Mouse (Mus musculus): ENCODE data around the gene Bcl2l12.
A peak's percentile ranks its signal among the peaks of the same experiment; 100 is the strongest.

Gene Bcl2l12

DNA sequence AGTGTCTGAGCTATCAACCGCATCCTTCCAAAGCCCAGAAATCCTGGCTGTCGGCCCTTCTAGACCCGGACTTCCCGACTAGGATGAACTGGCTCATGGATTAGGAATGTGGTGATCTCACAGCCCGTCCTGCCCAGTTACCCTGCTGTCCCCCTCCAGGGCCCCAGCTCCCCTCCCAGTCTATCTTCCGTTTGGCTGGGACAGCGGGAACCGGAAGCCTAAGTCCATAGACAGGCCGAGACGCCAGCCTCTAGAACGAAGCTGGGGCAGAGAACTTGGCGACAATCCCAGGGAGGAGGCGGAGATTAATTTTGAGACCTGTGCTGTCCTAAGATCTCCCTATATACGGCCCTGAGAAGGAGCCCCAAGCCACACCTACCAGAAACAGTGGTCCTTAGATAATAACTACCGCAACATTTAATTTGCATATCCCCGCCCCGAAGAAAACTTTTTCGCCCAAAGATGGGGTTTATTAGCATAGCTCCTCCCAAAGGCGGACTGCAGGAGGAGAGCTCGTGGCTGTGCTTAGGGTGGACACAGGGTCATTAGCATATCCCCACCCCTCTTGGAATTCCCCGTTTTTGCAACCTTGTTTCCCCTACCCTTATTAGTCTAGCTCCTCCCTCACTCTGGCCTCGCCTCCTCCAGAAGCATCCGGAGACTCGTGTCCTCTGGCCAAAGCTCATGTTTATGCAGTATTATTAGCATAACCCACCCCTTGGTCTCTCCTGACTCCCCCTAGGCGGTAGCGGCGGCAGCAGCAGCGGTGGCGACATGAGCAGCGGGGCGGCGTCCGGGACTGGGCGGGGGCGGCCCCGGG is 18.9 kb upstream of the Bcl2l12 start, which contains the start of gene Rras:
Gene Rras (plus strand): TSS at position 720 of the 820 bp plus-strand sequence.
- DNase-seq (ENCODE audit: low read depth in 2 of 2, low spot score in 2 of 2): peak; percentile 84 to 87

DNA sequence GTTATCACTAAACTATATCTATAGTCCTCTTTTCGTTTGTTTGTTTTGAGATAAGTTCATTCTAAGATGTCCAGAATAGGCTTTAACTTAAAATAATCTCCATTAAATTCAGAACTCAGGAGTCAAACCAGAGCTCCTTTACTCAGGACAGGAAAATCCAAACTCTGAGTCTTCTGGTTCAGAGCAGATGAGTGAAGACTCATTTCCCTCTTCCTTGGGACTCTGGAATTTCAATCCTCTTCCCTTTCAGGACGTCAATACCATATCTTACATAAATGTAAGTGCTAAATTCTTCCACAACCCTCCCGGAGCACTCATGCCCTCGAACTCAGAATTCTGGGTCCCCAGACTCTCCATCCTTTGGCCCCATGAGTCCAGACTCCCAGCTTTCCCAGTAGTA is 18.2 kb upstream of the Bcl2l12 start:
- DNase-seq (ENCODE audit: low read depth in 2 of 2, low spot score in 2 of 2): no peak

DNA sequence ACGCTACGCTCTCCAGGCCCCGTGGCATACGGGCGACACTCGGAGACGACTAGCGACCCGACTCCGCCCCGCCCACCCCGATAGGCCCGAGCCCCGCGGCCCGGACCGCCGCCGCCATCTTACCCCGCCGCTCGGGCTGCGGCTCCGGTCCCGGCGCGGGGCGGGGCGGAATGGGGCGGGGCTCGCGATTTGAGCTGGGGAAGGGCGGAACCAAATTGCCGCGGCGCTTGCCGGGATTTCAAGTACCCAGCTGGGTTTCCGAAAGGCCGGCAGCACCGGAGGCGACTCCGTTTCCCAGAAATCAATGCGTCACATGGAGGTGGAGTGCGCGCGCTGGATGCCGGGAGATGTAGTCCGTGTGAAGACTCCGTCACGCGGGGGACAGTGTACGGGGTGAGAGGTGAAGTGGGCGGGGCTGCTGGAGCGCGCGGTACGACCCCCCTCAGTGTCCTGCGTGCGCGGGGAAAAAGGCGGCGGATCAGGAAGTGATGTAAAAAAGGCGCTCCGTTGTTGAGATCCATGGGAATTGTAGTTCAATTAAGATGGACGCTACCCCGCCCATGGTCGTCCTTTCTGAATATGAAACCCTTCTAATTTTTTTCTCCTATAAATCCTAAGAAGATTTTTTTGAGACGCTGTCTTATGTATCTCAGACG is 17.6 kb upstream of the Bcl2l12 start, which contains the start of gene Scaf1:
Gene Scaf1 (minus strand): TSS at position 407 of the 656 bp plus-strand sequence.
- DNase-seq (ENCODE audit: low read depth in 2 of 2, low spot score in 2 of 2): peak; percentile 97 to 98

DNA sequence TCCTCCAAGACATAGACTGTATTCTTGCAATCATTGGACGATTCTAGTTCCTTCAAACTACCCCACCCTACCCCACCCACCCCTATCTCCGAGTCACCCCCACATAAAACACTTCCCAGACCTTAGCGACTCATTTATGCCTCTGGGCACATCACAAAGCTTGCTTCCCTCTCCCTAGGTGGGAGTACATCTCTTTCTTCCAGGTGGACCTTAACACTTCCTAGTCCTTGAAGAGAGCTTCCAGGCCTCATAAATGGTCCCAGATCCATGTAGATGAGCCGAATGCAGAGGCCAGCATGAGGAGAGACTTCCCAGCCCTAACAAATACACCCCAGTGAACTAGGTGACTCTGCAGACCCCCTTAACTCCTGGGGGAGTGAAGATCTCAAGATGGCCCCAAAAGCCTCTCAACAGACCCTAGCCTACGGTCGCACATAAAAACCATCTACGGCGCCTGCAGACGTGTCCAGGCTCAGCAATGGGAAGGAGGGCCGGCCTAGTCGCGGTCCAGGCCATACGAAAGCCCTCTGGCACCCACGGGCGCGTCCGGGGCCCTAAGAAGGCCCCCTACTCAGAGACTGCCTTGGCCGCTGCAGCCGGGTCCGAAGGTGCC is 16.9 kb upstream of the Bcl2l12 start:
- DNase-seq (ENCODE audit: low read depth in 2 of 2, low spot score in 2 of 2): peak in 1 of 2 experiments; percentile 10

DNA sequence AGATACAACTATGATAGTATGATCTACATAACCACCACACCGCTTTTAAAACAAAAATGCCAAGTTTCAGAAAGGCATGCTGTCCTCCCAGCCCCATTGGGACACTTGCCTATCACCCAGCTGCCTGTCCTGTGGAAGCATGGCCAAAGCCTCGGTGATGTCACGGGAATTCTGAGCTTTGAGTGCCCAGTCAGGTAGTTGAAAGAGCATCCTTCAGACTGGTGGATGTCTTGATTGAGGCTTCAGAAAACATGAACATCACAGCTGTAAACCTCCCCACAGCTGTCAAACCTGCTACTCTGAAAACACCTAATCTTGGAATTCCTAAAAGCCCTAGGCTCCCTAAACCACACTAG is 15.6 kb upstream of the Bcl2l12 start:
- no peak for DNase-seq (ENCODE audit: low read depth in 2 of 2, low spot score in 2 of 2)

DNA sequence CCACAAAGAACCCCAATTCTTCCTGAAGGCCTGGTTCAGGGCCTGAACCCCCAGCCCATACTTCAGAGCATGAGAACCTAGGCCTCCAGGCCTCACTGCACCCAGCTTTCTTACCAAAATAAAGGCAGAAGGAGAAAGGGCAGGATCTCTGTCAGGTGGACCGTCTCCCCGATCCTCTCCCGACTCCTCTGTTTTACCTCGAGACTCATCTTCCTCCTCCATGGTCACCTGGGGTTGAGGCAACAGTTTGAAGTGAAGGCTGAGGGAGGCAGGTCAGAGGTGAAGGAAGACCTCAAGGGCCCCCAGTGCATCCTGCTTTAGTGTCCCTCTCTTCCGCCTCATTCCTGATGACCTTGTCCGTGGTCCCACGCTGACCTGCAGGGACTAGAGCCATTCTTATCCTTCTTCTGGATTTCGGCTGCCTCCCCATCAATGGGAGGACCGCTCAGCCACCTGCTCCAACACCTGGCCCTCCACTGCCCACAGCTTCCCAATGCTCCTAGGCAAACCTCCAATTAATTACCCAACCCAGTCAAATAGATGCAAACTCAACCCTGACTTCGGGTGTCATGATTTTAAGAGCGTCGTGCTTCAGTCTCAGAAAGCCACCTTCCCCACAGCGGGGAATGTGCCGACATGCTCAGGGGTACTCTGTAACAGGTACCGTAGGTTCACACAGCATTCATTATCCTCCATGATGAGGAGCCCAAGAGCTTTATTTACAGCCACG is 15.0 kb upstream of the Bcl2l12 start:
- no peak for DNase-seq (ENCODE audit: low read depth in 2 of 2, low spot score in 2 of 2)

DNA sequence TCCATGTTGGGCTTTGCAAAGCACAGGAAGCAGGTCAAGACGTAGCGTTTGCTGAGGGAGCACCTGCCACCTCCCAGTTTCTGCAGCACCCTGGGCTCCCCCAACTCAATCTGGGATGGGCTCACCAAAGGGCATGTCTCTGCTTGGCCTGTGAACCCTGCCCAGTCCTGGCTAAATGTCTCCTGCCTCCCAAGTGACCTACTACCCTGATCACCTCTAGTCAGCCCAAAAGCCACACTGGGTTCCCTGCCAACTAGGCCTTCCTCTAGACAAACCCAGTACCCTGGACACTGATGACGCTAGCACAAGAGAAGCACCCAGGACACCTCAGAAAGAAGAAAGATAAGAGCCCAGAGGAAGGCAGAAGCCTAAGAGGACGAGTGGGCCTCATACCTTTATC is 14.3 kb upstream of the Bcl2l12 start:
- no peak for DNase-seq (ENCODE audit: low read depth in 2 of 2, low spot score in 2 of 2)

DNA sequence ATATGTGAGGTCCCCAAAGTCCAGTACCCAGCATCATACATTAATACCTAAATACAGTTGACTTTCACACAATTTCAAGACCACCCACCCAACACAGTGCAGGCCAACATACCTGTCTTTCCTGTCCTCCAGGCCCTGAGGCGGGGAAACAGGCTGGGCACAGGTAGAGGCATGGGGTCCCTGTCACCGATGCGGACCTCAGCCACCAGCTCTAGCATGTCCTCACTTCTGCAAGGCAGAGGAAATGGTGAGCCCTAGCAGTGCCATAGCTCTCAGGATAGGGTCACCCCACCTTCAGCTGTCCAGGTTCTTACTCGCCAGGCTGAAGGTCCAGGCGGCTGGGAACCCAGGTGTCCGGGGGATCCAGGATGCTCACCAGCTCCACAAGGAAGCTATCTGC is 13.5 kb upstream of the Bcl2l12 start:
- no peak for DNase-seq (ENCODE audit: low read depth in 2 of 2, low spot score in 2 of 2)

DNA sequence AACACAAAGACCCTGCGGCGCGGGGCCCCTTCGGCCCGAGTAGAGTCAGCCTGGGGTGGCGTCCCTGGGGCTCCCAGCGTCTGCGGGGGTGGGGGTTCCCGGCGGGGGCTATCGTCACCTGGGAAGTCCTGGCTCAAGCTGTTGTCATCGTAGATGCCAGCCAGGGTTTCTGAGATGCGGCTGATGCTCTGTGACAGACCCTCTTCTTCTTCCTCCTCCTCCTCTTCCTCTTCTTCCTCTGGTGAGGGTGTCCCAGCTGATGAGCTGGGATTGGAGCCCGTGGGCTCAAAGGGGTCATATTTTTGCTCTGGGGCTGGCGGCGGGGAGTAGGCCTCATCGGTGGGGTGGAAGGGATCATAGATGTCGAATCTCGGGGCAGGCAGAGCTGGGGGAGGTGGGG is 9.9 kb upstream of the Bcl2l12 start:
- DNase-seq (ENCODE audit: low read depth in 2 of 2, low spot score in 2 of 2): no peak

DNA sequence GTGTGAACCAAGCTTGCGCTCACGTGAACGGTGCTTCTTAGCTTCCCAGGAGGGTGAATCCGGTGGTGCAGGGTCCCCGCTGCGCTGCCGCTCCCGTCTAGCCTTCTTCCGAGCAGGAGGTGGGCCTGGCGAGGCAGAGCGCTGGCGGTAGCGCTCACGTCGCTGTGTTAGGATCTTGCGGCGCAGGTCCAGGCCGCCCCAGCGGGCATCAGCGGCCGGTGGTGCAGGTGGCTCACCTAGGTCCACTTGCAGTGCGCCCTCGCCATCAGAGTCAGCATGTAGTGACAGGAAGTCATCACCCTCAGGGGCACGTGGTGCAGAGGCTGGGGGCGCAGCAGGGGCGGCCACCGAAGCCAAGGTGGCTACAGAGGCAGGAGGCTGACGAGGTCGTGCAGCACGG is 9.3 kb upstream of the Bcl2l12 start:
- DNase-seq (ENCODE audit: low read depth in 2 of 2, low spot score in 2 of 2): no peak

DNA sequence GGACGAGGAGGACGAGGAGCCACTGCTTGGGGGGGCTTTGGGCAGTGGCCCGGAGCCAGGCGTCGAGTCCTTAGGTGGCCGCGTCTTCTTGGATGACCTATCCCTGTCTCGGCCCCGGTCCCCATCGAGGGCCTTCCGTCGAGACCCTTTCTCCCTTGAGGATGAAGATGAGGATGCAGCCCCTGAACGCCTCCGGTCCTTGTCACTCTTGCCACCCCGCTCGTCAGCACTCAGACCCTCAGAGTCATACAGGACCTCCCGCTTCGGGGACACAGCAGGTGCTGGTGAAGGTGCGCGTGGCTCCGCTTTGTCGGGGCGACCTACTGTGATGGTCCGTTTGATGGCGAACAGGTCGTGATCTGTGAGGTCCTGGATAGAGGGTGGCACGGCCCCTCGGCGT is 8.6 kb upstream of the Bcl2l12 start:
- DNase-seq (ENCODE audit: low read depth in 2 of 2, low spot score in 2 of 2): no peak

DNA sequence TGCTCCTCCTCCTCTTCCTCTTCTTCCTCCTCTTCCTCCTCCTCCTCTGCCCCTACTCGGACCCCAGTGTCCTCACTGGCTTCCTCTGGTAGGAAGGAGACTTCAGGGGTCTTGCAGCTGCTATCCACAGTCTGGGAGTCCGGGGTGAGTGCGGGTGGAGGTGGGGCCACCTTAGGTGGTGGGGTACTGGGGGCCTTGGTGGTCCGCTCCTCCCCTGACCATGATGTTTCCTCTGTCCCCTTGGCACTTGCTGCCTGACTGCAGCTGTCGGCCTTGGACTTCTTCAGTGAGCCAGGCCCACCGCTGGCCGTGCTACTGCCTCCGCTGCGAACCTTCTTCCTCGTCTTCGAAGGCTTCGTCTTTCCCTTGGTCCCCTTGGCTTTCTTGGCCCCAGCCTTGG is 8.0 kb upstream of the Bcl2l12 start:
- DNase-seq (ENCODE audit: low read depth in 2 of 2, low spot score in 2 of 2): no peak

DNA sequence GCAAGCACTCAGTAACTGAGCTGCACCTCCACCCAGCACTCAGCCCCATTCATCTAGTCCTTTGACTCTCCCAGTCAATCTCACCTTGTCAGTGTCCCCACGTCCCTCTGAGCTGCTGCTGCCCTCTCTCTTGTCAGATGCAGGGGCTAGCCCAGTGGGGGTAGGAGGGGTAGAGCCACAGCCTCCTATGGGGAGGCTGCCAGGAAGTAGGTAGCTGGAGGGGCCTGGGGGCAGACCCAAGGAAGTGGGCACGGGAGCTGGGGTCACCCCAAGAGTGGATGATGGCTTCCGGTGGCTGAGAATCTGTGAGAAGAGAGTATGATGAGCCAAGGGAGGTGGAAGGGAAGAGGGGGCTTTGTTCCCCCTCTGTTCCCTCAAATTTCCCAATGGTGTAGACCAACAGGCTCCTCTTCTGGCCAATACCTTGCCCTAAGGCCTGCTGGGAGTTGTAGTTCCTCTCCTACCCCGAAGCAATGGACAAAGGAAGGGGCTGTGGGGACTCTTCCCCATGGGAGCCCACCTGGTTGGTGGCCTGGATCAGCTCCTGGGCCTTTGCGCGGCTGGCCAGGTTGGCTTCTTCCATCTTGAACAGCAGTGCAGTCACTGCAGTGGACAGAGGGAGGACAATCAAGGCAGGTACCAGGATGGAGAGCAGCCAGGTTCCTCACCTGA is 6.9 kb upstream of the Bcl2l12 start:
- DNase-seq (ENCODE audit: low read depth in 2 of 2, low spot score in 2 of 2): no peak

DNA sequence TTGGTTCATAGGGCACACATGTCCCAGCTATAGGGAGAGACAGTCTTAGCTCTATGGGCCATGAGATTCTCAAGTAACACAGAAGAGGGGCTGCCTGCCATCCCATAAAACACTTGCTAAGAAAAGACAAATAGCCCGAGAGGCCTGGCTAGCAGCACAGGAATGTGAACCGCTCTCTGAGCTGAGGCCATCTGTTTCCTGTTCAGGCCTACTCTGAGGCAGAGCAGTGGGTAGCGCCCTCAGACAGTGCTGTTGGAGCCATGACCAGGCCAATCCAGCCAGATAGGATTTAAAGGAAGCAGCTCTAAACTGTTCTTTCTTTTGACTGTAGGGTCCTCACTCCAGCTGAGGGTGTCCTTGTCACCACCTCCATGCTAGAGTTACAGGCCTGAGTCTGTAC is 6.0 kb upstream of the Bcl2l12 start:
- no peak for DNase-seq (ENCODE audit: low read depth in 2 of 2, low spot score in 2 of 2)

DNA sequence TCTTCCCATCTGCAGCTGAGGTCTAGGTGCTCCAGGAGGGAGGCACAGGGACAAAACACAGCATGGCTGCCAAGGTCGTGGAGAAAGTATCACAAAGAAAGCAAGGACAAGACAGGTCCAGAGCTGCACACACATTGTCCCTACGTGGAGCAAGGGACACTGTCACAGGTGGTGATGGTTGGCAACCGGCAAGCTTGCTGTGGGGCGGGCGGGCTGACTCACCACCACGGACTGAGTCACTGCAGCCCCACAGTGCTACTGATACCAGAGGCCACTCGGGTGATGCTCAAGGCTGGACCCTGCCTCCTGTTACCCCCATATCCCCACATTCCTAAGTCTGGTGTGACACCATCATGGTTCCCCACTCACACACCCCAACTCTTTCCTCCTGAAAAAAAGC is 3.9 kb upstream of the Bcl2l12 start:
- DNase-seq (ENCODE audit: low read depth in 2 of 2, low spot score in 2 of 2): no peak

DNA sequence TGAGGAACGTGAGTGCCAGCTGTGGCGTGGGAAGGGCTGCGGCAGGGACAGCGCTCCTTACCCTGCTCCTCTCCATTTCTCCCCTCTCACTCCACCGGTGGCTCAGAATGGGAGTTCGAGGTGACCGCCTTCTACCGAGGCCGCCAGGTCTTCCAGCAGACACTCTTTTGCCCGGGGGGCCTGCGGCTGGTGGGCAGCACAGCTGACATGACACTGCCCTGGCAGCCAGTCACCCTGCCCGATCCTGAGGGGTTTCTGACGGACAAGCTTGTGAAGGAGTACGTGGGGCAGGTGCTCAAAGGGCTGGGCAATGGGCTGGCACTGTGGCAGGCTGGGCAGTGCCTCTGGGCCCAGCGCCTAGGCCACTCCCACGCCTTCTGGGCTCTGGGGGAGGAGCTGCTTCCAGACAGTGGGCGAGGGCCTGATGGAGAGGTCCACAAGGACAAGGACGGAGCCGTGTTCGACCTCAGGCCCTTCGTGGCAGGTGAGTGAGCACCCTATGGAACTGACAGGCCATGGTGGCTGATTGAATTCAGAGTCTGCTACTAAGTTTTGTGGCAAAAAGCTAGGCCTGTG is 2.1 kb upstream of the Bcl2l12 start:
- no peak for DNase-seq (ENCODE audit: low read depth in 2 of 2, low spot score in 2 of 2)

DNA sequence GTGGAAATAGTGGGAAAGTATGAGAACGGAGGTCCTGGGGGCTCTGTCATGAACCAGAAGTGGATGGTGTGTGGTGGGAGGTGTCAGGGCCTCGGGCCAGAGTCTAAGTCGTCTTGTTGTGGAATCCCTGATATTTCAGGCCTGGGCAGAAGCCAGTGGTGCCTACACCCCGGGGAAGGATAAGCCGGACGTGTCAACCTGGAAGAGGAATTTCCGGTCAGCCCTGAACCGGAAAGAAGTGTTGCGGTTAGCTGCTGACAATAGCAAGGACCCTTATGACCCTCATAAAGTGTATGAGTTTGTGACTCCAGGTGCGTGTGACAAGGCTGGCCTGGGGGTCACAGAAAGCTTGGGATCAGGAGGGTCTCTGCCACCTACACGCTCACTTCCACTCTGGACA is 1.2 kb upstream of the Bcl2l12 start:
- no peak for DNase-seq (ENCODE audit: low read depth in 2 of 2, low spot score in 2 of 2)

DNA sequence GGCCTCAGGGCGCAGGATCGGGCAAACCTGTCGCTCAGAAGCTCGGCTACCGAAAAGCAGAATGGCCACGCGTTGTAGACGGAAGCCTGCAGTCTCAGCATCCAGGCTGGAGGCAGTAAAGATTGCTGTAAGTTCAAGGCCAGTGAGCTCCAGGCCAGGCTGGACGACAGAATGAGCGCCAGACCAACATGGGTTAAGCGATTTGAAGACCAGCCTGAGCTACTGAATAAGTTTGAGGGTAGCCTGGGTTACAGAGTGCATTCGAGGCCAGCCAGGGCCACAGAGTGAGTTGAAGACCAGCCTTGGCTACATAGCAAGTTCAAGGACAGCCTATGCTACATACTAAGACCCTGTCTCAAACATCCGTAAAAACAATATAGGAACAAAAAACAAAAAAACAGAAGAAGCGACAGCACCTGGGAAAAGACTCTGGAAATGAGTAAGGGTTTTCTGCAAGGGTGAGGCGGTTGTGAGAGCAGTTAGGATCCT is 528 bp downstream of the Bcl2l12 start:
- DNase-seq (ENCODE audit: low read depth in 2 of 2, low spot score in 2 of 2): no peak

DNA sequence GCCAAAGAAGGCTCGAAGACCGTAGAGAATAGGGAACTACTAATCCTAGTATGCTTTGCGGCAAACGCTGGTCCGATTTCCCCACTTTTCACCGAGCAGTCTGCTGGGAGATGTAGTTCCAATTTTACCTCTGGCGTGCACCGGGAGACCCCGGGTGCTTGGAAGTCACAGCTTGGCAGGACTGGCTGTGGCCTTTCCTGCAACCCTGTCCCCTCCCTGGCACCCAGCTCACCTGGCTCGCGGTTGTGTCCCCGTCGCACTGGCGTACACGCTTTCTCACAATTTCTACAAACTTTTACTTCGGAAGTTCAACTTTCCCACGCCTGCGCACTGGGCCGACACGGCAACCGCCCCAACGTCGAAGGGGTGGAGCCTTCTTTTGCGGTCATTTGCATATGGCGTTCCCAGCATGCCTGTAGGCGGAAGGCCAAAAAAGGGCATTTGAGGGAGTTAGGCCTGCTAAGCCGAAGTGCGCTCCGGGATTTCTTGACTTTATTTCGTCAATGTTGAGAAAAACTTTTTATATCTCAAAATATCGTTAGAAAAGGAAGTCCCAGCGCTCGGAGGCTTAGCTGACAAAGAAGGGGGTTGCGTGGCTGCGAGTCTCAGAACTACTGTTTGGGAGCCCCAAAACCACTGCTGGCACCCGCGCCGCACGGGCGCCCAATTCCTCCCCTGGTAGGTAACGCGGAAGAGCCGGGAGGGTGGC is 1.1 kb downstream of the Bcl2l12 start, which contains the start of gene Irf3:
Gene Irf3 (plus strand): TSS at position 418 of the 709 bp plus-strand sequence.
- DNase-seq (ENCODE audit: low read depth in 2 of 2, low spot score in 2 of 2): peak; percentile 95 to 99

DNA sequence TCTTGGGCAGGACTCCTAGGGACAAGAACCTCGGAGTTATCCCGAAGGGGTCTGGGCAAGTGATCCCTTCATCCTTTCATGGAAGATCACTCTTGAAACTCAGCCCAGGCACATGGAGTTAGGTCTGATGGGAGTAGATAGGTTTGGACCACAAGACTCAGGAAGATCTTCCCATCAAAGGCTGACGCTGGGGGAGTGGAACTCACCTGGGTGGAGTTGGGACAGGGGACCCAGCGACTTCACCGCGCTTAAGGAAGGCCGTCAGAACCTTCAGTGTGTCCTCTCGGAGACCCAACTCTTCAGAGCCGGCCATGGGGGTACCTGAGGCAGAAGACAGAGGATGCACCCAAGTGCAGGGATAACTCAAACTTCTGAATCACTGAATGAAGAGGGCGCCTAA is 1.8 kb downstream of the Bcl2l12 start:
- DNase-seq (ENCODE audit: low read depth in 2 of 2, low spot score in 2 of 2): no peak
